Mouse (Mus musculus): ENCODE data around the gene Nsd1. TPM values are rescaled to one million over a fixed set of nuclear protein-coding genes. Genes with fewer than 3 reads are reported as not detected.
"Not testable (repeated sequence)": the region's sequence is repeated elsewhere in the genome, so short reads cannot be mapped to it uniquely, and the experiment has no call there.

Gene Nsd1
- polyA plus RNA-seq, 1 experiment from 2014 or later = 59.3 TPM

GRCm38 (mm10) chr13:55176265-55176664, 33.3 kb upstream of the Nsd1 start:
- WGBS = 93% methylated on average over 6 of the region's 6 CpGs

GRCm38 (mm10) chr13:55177903-55178496, 31.6 kb upstream of the Nsd1 start:
- no peak overlapping the region for H3K4me3 ChIP-seq
- H3K4me1 ChIP-seq = peaks cover 7% of the 10 kb centered on the region
- H3K27ac ChIP-seq (replicated peaks) = peak overlapping the region; percentile 34; the same call in 1 of the 2 replicates
- 71% methylated on average over 4 of the region's 4 CpGs for WGBS
- no peaks in the 10 kb centered on the region for H3K9me3 ChIP-seq
- ATAC-seq (replicated peaks) = no peak
- no peak overlapping the region for H3K4me2 ChIP-seq (replicated peaks)
- no peaks in the 10 kb centered on the region for H3K27me3 ChIP-seq
- H3K36me3 ChIP-seq = no peaks in the 10 kb centered on the region
- no peak overlapping the region for H3K9ac ChIP-seq (replicated peaks)

More at GRCm38 (mm10) chr13:55176265-55176664, 33.3 kb upstream of the Nsd1 start:
- no peak overlapping the region for H3K27ac ChIP-seq (replicated peaks)
- H3K36me3 ChIP-seq = no peaks in the 10 kb centered on the region
- H3K9me3 ChIP-seq = no peaks in the 10 kb centered on the region
- no peak overlapping the region for H3K4me3 ChIP-seq
- no peak for ATAC-seq (replicated peaks)
- H3K4me2 ChIP-seq (replicated peaks) = no peak overlapping the region
- H3K9ac ChIP-seq (replicated peaks) = no peak overlapping the region
- peaks cover 14% of the 10 kb centered on the region for H3K4me1 ChIP-seq
- no peaks in the 10 kb centered on the region for H3K27me3 ChIP-seq

- no peak overlapping the region for H3K9ac ChIP-seq (replicated peaks)
- no peaks in the 10 kb centered on the region for H3K27me3 ChIP-seq
- no peak overlapping the region for H3K4me2 ChIP-seq (replicated peaks)
- peak; percentile 42; the same call in 1 of the 2 replicates for ATAC-seq (replicated peaks)
- H3K27ac ChIP-seq (replicated peaks) = 0 out of 2 replicates have a peak overlapping the region, but pooled peaks have one; percentile 28
- no peaks in the 10 kb centered on the region for H3K9me3 ChIP-seq
- 38% methylated on average over 2 of the region's 2 CpGs for WGBS
- no peak overlapping the region for H3K4me3 ChIP-seq
- H3K36me3 ChIP-seq = no peaks in the 10 kb centered on the region
- H3K4me1 ChIP-seq = peaks cover 7% of the 10 kb centered on the region
Measured at GRCm38 (mm10) chr13:55178556-55178955, 31.0 kb upstream of the Nsd1 start.

- Histone ChIP-seq H3K27me3 (no peaks in the 10 kb centered on the region), H3K27ac (replicated peaks) (peak overlapping the region; percentile 28; the same call in 1 of the 2 replicates), H3K4me3 (no peak overlapping the region), H3K36me3 (no peaks in the 10 kb centered on the region), H3K9ac (replicated peaks) (no peak overlapping the region), H3K4me2 (replicated peaks) (no peak overlapping the region), H3K9me3 (no peaks in the 10 kb centered on the region), H3K4me1 (peaks cover 7% of the 10 kb centered on the region)
- ATAC-seq (replicated peaks) = no peak
- WGBS = 73% methylated on average over 3 of the region's 3 CpGs
Measured at GRCm38 (mm10) chr13:55179591-55179990, 30.0 kb upstream of the Nsd1 start.

GRCm38 (mm10) chr13:55181786-55182172, 27.8 kb upstream of the Nsd1 start:
- Histone ChIP-seq H3K27me3 (no peaks in the 10 kb centered on the region), H3K4me3 (0 out of 2 replicates have a peak overlapping the region, but pooled peaks have one; percentile 25), H3K27ac (replicated peaks) (peak overlapping the region; percentile 68; the same call in 1 of the 2 replicates), H3K36me3 (no peaks in the 10 kb centered on the region), H3K9me3 (no peaks in the 10 kb centered on the region), H3K9ac (replicated peaks) (peak overlapping the region; percentile 23; the same call in 1 of the 2 replicates), H3K4me1 (peaks cover 7% of the 10 kb centered on the region), H3K4me2 (replicated peaks) (peak overlapping the region; percentile 47)
- ATAC-seq (replicated peaks) = no peak
- WGBS = 71% methylated on average over 2 of the region's 2 CpGs

- ATAC-seq (replicated peaks) = peak; percentile 58
- H3K9ac ChIP-seq (replicated peaks) = peak overlapping the region; percentile 23
Measured at GRCm38 (mm10) chr13:55182173-55182894, 27.2 kb upstream of the Nsd1 start.

DNA sequence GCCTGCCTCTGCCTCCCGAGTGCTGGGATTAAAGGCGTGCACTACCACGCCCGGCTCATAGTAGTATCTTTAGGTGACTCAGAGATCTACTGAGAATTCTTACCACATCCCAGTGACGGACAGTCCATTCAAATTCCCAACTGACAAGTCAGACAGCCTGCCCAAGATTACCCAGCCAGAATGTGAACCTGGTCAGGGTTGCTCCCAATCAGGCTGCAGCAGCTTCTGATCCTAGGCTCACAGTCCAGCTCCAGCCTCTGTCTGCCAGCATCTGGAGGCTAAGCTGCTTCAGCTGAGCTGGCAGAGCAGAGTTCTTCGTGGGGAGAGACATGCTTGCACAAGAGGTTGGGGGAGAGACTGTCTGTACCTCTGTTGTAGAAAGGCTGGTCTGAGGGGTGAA, 26.2 kb upstream of the Nsd1 start:
- Histone ChIP-seq H3K4me2 (replicated peaks) (no peak overlapping the region), H3K4me3 (no peak overlapping the region), H3K27me3 (no peaks in the 10 kb centered on the region), H3K9ac (replicated peaks) (no peak overlapping the region), H3K4me1 (peaks cover 7% of the 10 kb centered on the region), H3K36me3 (no peaks in the 10 kb centered on the region), H3K9me3 (no peaks in the 10 kb centered on the region), H3K27ac (replicated peaks) (no peak overlapping the region)
- WGBS = 85% methylated on average over 6 of the region's 6 CpGs
- no peak for ATAC-seq (replicated peaks)

More at GRCm38 (mm10) chr13:55182173-55182894, 27.2 kb upstream of the Nsd1 start:
- Histone ChIP-seq H3K9me3 (no peaks in the 10 kb centered on the region), H3K4me2 (replicated peaks) (peak overlapping the region; percentile 47), H3K4me1 (peaks cover 7% of the 10 kb centered on the region), H3K36me3 (no peaks in the 10 kb centered on the region), H3K27ac (replicated peaks) (peak overlapping the region; percentile 68), H3K4me3 (peak overlapping the region; percentile 25), H3K27me3 (no peaks in the 10 kb centered on the region)
- 3% methylated on average over 23 of the region's 23 CpGs for WGBS

DNA sequence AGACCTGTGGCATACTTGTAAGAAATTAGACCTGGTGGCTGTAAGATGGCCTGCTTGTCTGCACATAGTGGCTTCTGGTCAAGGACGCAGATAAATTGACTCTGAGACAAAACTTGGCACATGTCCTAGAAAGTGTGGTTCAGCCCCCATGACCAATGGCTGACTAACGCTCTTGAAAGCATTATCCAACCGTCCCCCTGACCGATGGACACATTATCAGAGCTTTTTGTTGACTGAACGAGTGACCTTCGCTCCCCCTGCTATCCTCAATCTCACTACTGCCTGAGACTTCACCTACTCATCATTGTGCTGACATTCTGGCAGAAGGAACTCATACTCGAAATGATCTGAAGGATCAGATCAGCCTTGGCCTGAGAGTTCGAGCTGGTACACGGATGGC, 22.5 kb upstream of the Nsd1 start:
- H3K9ac ChIP-seq (replicated peaks); H3K4me3 ChIP-seq; H3K9me3 ChIP-seq; H3K27me3 ChIP-seq; H3K4me2 ChIP-seq (replicated peaks); ATAC-seq (replicated peaks); H3K36me3 ChIP-seq; H3K27ac ChIP-seq (replicated peaks): not testable (repeated sequence)
- peaks cover 23% of the 10 kb centered on the region for H3K4me1 ChIP-seq
- WGBS = 69% methylated on average over 6 of the region's 9 CpGs

GRCm38 (mm10) chr13:55189531-55190107, 20.0 kb upstream of the Nsd1 start:
- Histone ChIP-seq H3K27me3 (no peaks in the 10 kb centered on the region), H3K9me3 (no peaks in the 10 kb centered on the region), H3K4me2 (replicated peaks) (peak overlapping the region; percentile 77), H3K27ac (replicated peaks) (peak overlapping the region; percentile 90), H3K4me3 (peak overlapping the region; percentile 52), H3K36me3 (no peaks in the 10 kb centered on the region), H3K4me1 (peaks cover 17% of the 10 kb centered on the region), H3K9ac (replicated peaks) (peak overlapping the region; percentile 67)
- no peak for ATAC-seq (replicated peaks)
- WGBS = 3% methylated on average over 12 of the region's 12 CpGs

DNA sequence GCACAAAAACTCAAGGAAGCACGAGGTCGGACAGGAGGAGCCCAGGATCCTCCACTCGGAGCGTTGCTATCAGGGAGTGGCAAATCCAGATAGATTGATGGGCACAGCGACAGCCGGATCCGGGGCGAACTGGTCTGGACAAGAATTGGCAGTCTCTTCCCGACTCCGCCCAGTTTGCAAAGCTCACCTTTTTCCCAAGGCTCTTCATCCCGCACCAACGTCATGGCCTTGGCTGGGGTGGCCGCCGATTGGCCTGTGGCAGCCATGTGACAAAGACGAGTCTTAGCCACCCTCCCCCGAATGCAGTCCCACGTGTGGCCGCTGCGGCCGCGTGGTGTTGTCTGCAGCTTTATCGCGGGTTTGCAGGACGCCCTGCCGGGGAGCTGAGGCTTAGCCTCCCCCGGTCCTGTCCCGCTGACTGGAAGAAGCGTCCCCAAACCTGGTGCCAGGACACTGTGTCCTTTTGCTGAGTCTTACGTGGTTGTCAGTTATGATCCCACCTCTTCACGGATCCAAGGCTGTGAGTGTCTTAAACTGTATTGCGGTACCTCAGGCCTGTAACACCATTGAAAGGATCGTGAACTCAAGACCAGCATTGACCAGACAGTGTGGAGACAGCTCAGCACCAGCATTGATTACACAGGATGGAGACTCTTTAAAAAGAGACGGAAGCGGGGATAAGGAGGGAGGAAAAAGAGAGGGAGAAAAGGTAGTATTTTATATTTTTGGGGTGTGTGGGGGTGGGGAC, 19.3 kb upstream of the Nsd1 start:
- Histone ChIP-seq H3K9ac (replicated peaks) (peak overlapping the region; percentile 67), H3K27ac (replicated peaks) (peak overlapping the region; percentile 90), H3K36me3 (no peaks in the 10 kb centered on the region), H3K9me3 (no peaks in the 10 kb centered on the region), H3K27me3 (no peaks in the 10 kb centered on the region), H3K4me1 (peaks cover 17% of the 10 kb centered on the region), H3K4me2 (replicated peaks) (peak overlapping the region; percentile 77), H3K4me3 (peak overlapping the region; percentile 52)
- 3% methylated on average over 34 of the region's 34 CpGs for WGBS
- ATAC-seq (replicated peaks) = peak; percentile 99

DNA sequence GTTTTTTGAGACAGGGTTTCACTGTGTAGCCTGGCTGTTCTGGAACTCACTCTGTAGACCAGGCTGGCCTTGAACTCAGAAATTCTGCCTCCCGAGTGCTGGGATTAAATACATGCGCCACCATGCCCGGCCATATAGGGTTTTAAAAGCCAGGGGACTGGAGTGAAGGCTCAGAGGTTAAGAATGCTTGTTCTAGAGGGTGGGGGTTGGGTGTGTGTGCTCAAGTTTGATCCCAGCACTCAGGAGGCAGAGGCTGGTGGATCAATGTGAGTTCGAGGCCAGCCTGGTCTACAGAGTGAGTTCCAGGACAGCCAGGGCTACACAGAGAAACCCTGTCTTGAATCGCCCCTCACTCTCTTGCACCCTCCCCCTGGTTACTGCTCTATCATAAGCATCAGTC, 18.0 kb upstream of the Nsd1 start:
- H3K4me2 ChIP-seq (replicated peaks) = no peak overlapping the region
- H3K27me3 ChIP-seq = no peaks in the 10 kb centered on the region
- H3K9ac ChIP-seq (replicated peaks) = no peak overlapping the region
- no peak for ATAC-seq (replicated peaks)
- no peaks in the 10 kb centered on the region for H3K36me3 ChIP-seq
- 94% methylated on average over 5 of the region's 5 CpGs for WGBS
- no peaks in the 10 kb centered on the region for H3K9me3 ChIP-seq
- no peak overlapping the region for H3K27ac ChIP-seq (replicated peaks)
- no peak overlapping the region for H3K4me3 ChIP-seq
- H3K4me1 ChIP-seq = peaks cover 17% of the 10 kb centered on the region

- H3K9ac ChIP-seq (replicated peaks); H3K9me3 ChIP-seq; H3K27ac ChIP-seq (replicated peaks); H3K4me3 ChIP-seq; H3K36me3 ChIP-seq; H3K4me2 ChIP-seq (replicated peaks); H3K27me3 ChIP-seq; ATAC-seq (replicated peaks); H3K4me1 ChIP-seq: not testable (repeated sequence)
- 91% methylated on average over 4 of the region's 4 CpGs for WGBS
Measured at GRCm38 (mm10) chr13:55202758-55203157, 6.8 kb upstream of the Nsd1 start.
